Mouse (Mus musculus) limb, embryonic 12.5 days (tissue): ENCODE measurements around the gene Gnpnat1. TPM values are rescaled to one million over a fixed set of nuclear protein-coding genes. Genes with fewer than 3 reads are reported as not detected.

Experiments
- ATAC-seq: fragments of 200-750 bp; cut with Nextera tagmentation; 2 replicates; pipeline ENCODE4 v1.8.0; 2017; ENCODE audit warnings: low read depth, moderate TSS enrichment; ENCODE audit not compliant: insufficient number of reproducible peaks, insufficient read depth, low FRiP score, low TSS enrichment
- H3K27ac ChIP-seq: fragments of 300-500 bp; sonication (generic); 2 replicates; pipeline ENCODE4 v1.5.1; 2016; ENCODE audit warnings: mild to moderate bottlenecking, moderate library complexity
- H3K27me3 ChIP-seq: fragments of 300-500 bp; sonication (generic); 2 replicates; pipeline ENCODE4 v1.6.1; 2016; ENCODE audit warnings: mild to moderate bottlenecking, moderate library complexity
- H3K36me3 ChIP-seq: fragments of 300-500 bp; sonication (generic); 2 replicates; pipeline ENCODE4 v1.6.1; 2016; ENCODE audit warnings: mild to moderate bottlenecking, moderate library complexity
- H3K4me1 ChIP-seq: fragments of 300-500 bp; sonication (generic); replicated peaks from 2 replicates; pipeline ENCODE4 v1.6.1; 2016
- H3K4me2 ChIP-seq: fragments of 300-500 bp; sonication (generic); 2 replicates; pipeline ENCODE4 v1.6.1; 2016; ENCODE audit warnings: mild to moderate bottlenecking, moderate library complexity
- H3K4me3 ChIP-seq: fragments of 300-500 bp; sonication (generic); replicated peaks from 2 replicates; pipeline ENCODE4 v1.5.1; 2016; ENCODE audit warnings: mild to moderate bottlenecking
- H3K9ac ChIP-seq: fragments of 300-500 bp; sonication (generic); replicated peaks from 2 replicates; pipeline ENCODE4 v1.6.1; 2016; ENCODE audit warnings: mild to moderate bottlenecking, moderate library complexity
- H3K9me3 ChIP-seq: fragments of 300-500 bp; sonication (generic); 2 replicates; pipeline ENCODE4 v1.6.1; 2016; ENCODE audit warnings: mild to moderate bottlenecking, moderate library complexity
- WGBS: fragments of 180-500 bp; shearing (Covaris S2); methylation state at CpG from one replicate; pipeline ENCODE4 v1.1.7; 2016; 5-methylcytosine and 5-hydroxymethylcytosine counted together
- microRNA-seq: library from miRNA; unstranded; fragments of <30 nt; microRNA quantifications from one replicate; pipeline ENCODE4, GENCODE M21; 2017
- polyA plus RNA-seq: library from polyadenylated mRNA; unstranded; fragments of >200 nt; fragmentation: Nextera tagmentation; extraction: Ambion mirVana; gene quantifications from 2 replicates; pipeline ENCODE4 v1.2.1, GENCODE M21; 2016

Gene Gnpnat1
- polyA plus RNA-seq, 1 experiment from 2014 or later: 49.9 TPM

- Histone ChIP-seq H3K36me3 (peaks cover 29% of the 10 kb centered on the region), H3K9ac (peak within 1 kb of the TSS; percentile 78), H3K4me2 (peak within 1 kb of the TSS; percentile 67), H3K9me3 (no peaks in the 10 kb centered on the region), H3K4me1 (peaks cover 17% of the 10 kb centered on the region), H3K4me3 (peak within 1 kb of the TSS; percentile 75), H3K27me3 (no peaks in the 10 kb centered on the region), H3K27ac (peak within 1 kb of the TSS; percentile 78)
- ATAC-seq: peak; percentile 98
- under 1% methylated on average over 60 of the region's 93 CpGs for WGBS
These were observed 53.5 kb downstream of the Gnpnat1 start, which contains the start of gene Styx for GRCm38 (mm10) chr14:45350931-45351859. TSS of gene Styx (plus strand) at chr14:45351093.

GRCm38 (mm10) chr14:45329589-45330181, 75.0 kb downstream of the Gnpnat1 start, which contains the start of gene Psmc6:
TSS of gene Psmc6 (plus strand) at chr14:45329788.
- H3K36me3 ChIP-seq: peaks cover 32% of the 10 kb centered on the region
- peak within 1 kb of the TSS; percentile 86 for H3K27ac ChIP-seq
- H3K4me2 ChIP-seq: peak within 1 kb of the TSS; percentile 67
- H3K9ac ChIP-seq: peak within 1 kb of the TSS; percentile 92
- peak within 1 kb of the TSS; percentile 94 for H3K4me3 ChIP-seq
- no peaks in the 10 kb centered on the region for H3K9me3 ChIP-seq
- WGBS: under 1% methylated on average over 40 of the region's 44 CpGs
- H3K27me3 ChIP-seq: no peaks in the 10 kb centered on the region
- ATAC-seq: peak; percentile 91
- peaks cover 8% of the 10 kb centered on the region for H3K4me1 ChIP-seq

GRCm38 (mm10) chr14:45329018-45329588, 75.6 kb downstream of the Gnpnat1 start:
- Histone ChIP-seq H3K36me3 (peaks cover 28% of the 10 kb centered on the region), H3K27me3 (no peaks in the 10 kb centered on the region), H3K9me3 (no peaks in the 10 kb centered on the region), H3K27ac (no peak overlapping the region), H3K9ac (no peak overlapping the region), H3K4me2 (peak overlapping the region; percentile 50), H3K4me3 (peak overlapping the region; percentile 94), H3K4me1 (peaks cover 8% of the 10 kb centered on the region)
- WGBS: 17% methylated on average over 8 of the region's 8 CpGs
- ATAC-seq: peak; percentile 34; the same call in 1 of the 2 replicates

GRCm38 (mm10) chr14:45328072-45328713, 76.5 kb downstream of the Gnpnat1 start:
- no peak overlapping the region for H3K27ac ChIP-seq
- H3K27me3 ChIP-seq: no peaks in the 10 kb centered on the region
- H3K9me3 ChIP-seq: no peaks in the 10 kb centered on the region
- H3K4me1 ChIP-seq: peaks cover 8% of the 10 kb centered on the region
- no peak overlapping the region for H3K4me3 ChIP-seq
- no peak for ATAC-seq
- WGBS: 88% methylated on average over 4 of the region's 4 CpGs
- no peak overlapping the region for H3K4me2 ChIP-seq
- H3K9ac ChIP-seq: no peak overlapping the region
- H3K36me3 ChIP-seq: peaks cover 22% of the 10 kb centered on the region

Small RNA genes within 50 kb of the gene (microRNA-seq; reads per million reads assigned to microRNA genes)
- not detected for gene Gm25353

Other genes with a start within 250 kb of the Gnpnat1 start
- gene Gpr137c, start 185.2 kb downstream of the Gnpnat1 start, polyA plus RNA-seq: 4.2 and 5.1 TPM in 2 replicates
- gene Txndc16, start 184.6 kb downstream of the Gnpnat1 start, polyA plus RNA-seq: 17.0 and 17.8 TPM in 2 replicates
- gene Ero1l, start 86.1 kb downstream of the Gnpnat1 start, polyA plus RNA-seq: 27.3 and 28.5 TPM in 2 replicates
- 196 and 210 TPM in 2 replicates for gene Psmc6, start 75.1 kb downstream of the Gnpnat1 start, polyA plus RNA-seq
- gene Styx, start 53.8 kb downstream of the Gnpnat1 start, polyA plus RNA-seq: 54.8 and 68.5 TPM in 2 replicates
- gene Fermt2, start 125.2 kb upstream of the Gnpnat1 start, polyA plus RNA-seq: 123 and 128 TPM in 2 replicates